Mouse (Mus musculus): Measurements from ENCODE around the gene Emid1. TPM values are rescaled to one million over a fixed set of nuclear protein-coding genes. Genes with fewer than 3 reads are reported as not detected.

Emid1 gene
- polyA plus RNA-seq, 1 experiment from 2014 or later: 9.9 TPM

GRCm38 (mm10) chr11:5057541-5057855, 94.6 kb downstream of the Emid1 start:
- no peak for DNase-seq (ENCODE audit: low spot score)
- Histone ChIP-seq H3K36me3 (ENCODE audit: control insufficient read depth, insufficient read depth, low read length) (no peaks in the 10 kb centered on the region), H3K27me3 (ENCODE audit: control insufficient read depth, insufficient read depth, low read length) (peaks cover 68% of the 10 kb centered on the region), H3K4me3 (ENCODE audit: low read depth, low read length) (peak overlapping the region; percentile 33), H3K4me2 (ENCODE audit: low read depth, severe bottlenecking) (peak overlapping the region; percentile 81), H3K9me3 (ENCODE audit: control insufficient read depth, low read length) (no peaks in the 10 kb centered on the region), H3K4me1 (ENCODE audit: control insufficient read depth, insufficient read depth, low read length) (peaks cover 40% of the 10 kb centered on the region), H3K9ac (ENCODE audit: low read length) (peak overlapping the region; percentile 43; the same call in 1 of the 2 replicates), H3K27ac (replicated peaks; ENCODE audit: low read depth, low read length) (no peak overlapping the region)
- 17% methylated on average over 8 of the region's 8 CpGs for WGBS
- no peak for ATAC-seq (ENCODE audit: insufficient number of reproducible peaks, low FRiP score, low TSS enrichment, low read depth)

- H3K4me1 ChIP-seq (ENCODE audit: control insufficient read depth, insufficient read depth, low read length): peaks cover 36% of the 10 kb centered on the region
- no peak overlapping the region for H3K9ac ChIP-seq (ENCODE audit: low read length)
- H3K4me2 ChIP-seq (ENCODE audit: low read depth, severe bottlenecking): no peak overlapping the region
- no peak for DNase-seq (ENCODE audit: low spot score)
- ATAC-seq (ENCODE audit: insufficient number of reproducible peaks, low FRiP score, low TSS enrichment, low read depth): no peak
- H3K9me3 ChIP-seq (ENCODE audit: control insufficient read depth, low read length): no peaks in the 10 kb centered on the region
- WGBS: 56% methylated on average over 8 of the region's 8 CpGs
- H3K27me3 ChIP-seq (ENCODE audit: control insufficient read depth, insufficient read depth, low read length): peaks cover 64% of the 10 kb centered on the region
- no peak overlapping the region for H3K4me3 ChIP-seq (ENCODE audit: low read depth, low read length)
- H3K27ac ChIP-seq (replicated peaks; ENCODE audit: low read depth, low read length): no peak overlapping the region
- no peaks in the 10 kb centered on the region for H3K36me3 ChIP-seq (ENCODE audit: control insufficient read depth, insufficient read depth, low read length)
Measured at GRCm38 (mm10) chr11:5057064-5057463, 95.0 kb downstream of the Emid1 start.

Other genes starting within 250 kb of the Emid1 start
- gene Nefh, start 204.2 kb downstream of the Emid1 start, polyA plus RNA-seq (2014; fragmentation: Nextera tagmentation; extraction: Ambion mirVana): 0.08 TPM in 1 of 2 replicates, not detected in the other
- gene Ap1b1, start 165.4 kb downstream of the Emid1 start, polyA plus RNA-seq (2014; fragmentation: Nextera tagmentation; extraction: Ambion mirVana): 48.9 and 52.2 TPM in 2 replicates
- 0.84 and 0.91 TPM in 2 replicates for gene Rasl10a, start 94.1 kb downstream of the Emid1 start, polyA plus RNA-seq (2014; fragmentation: Nextera tagmentation; extraction: Ambion mirVana)
- 30.3 and 34.2 TPM in 2 replicates for gene Gas2l1, start 86.9 kb downstream of the Emid1 start, polyA plus RNA-seq (2014; fragmentation: Nextera tagmentation; extraction: Ambion mirVana)
- gene Rhbdd3, start 53.3 kb downstream of the Emid1 start, polyA plus RNA-seq (2014; fragmentation: Nextera tagmentation; extraction: Ambion mirVana): 19.3 and 20.5 TPM in 2 replicates
- 497 and 511 TPM in 2 replicates for gene Ewsr1, start 53.0 kb downstream of the Emid1 start, polyA plus RNA-seq (2014; fragmentation: Nextera tagmentation; extraction: Ambion mirVana)
- 10.3 and 13.6 TPM in 2 replicates for gene Kremen1, start 109.3 kb upstream of the Emid1 start, polyA plus RNA-seq (2014; fragmentation: Nextera tagmentation; extraction: Ambion mirVana)